Mouse (Mus musculus) embryonic fibroblast, embryonic 13.5 days (primary cell): ENCODE results near the gene Eri3.

Experiments used
- CTCF ChIP-seq: IDR thresholded peaks from 2 replicates; pipeline ENCODE4 v1.5.1; 2011; ENCODE audit warnings: mild to moderate bottlenecking, control low read depth, low read length, moderate library complexity, borderline replicate concordance; ENCODE audit not compliant: insufficient read depth
- POLR2A ChIP-seq: IDR thresholded peaks from 2 replicates; pipeline ENCODE4 v1.6.1; 2011; ENCODE audit warnings: low read depth, mild to moderate bottlenecking, control low read depth, low read length, moderate library complexity

GRCm38 (mm10) chr4:117673901-117674300, 123.7 kb downstream of the Eri3 start:
- TF ChIP-seq CTCF (no peak), POLR2A (no peak)
